Mouse (Mus musculus): Measurements from ENCODE around the gene Defb45. TPM values are rescaled to one million over a fixed set of nuclear protein-coding genes. Genes with fewer than 3 reads are reported as not detected.

The Defb45 gene
- total RNA-seq, 2 experiments from 2014 or later, result not detected

Other genes with a start within 250 kb of the Defb45 start
- gene Nrsn2, start 222.8 kb downstream of the Defb45 start, total RNA-seq (2021), result 10 to 100 TPM; 18.7 to 27.1 TPM
- 100 to 1,000 TPM; 102 to 105 TPM for gene Sox12, start 201.3 kb downstream of the Defb45 start, total RNA-seq (2021)
- 10 to 100 TPM; 12.5 to 13.8 TPM for gene Zcchc3, start 184.4 kb downstream of the Defb45 start, total RNA-seq (2021)
- 1 to 10 TPM; 2.6 to 3.1 TPM for gene 6820408C15Rik, start 183.8 kb downstream of the Defb45 start, total RNA-seq (2021)
- not detected for gene Defb23, start 134.8 kb downstream of the Defb45 start, total RNA-seq (2021)
- not detected for gene Defb20, start 122.3 kb downstream of the Defb45 start, total RNA-seq (2021)
- gene Defb22, start 109.3 kb downstream of the Defb45 start, total RNA-seq (2021), result not detected
- not detected for gene Defb26, start 87.7 kb downstream of the Defb45 start, total RNA-seq (2021)
- not detected for gene Defb28, start 81.1 kb downstream of the Defb45 start, total RNA-seq (2021)
- gene Defb29, start 59.3 kb downstream of the Defb45 start, total RNA-seq (2021), result not detected
- not detected for gene Gm17416, start 30.1 kb downstream of the Defb45 start, total RNA-seq (2021)
- gene Defb21, start 26.7 kb downstream of the Defb45 start, total RNA-seq (2021), result not detected
- not detected for gene Defb19, start 19.1 kb downstream of the Defb45 start, total RNA-seq (2021)
- not detected for gene Defb36, start 4.9 kb upstream of the Defb45 start, total RNA-seq (2021)
- gene Defb25, start 23.7 kb upstream of the Defb45 start, total RNA-seq (2021), result not detected
- under 1 TPM; 0.62 to 0.86 TPM for gene Rem1, start 27.6 kb upstream of the Defb45 start, total RNA-seq (2021)
- gene H13, start 70.1 kb upstream of the Defb45 start, total RNA-seq (2021), result 100 to 1,000 TPM; 149 to 160 TPM
- gene Mcts2, start 87.6 kb upstream of the Defb45 start, total RNA-seq (2021), result 10 to 100 TPM; 30.4 to 32.5 TPM
- 10 to 100 TPM; 25.6 to 27.6 TPM for gene Id1, start 136.9 kb upstream of the Defb45 start, total RNA-seq (2021)
- gene Cox4i2, start 154.8 kb upstream of the Defb45 start, total RNA-seq (2021), result 1 to 10 TPM; 1.7 to 1.9 TPM
- gene Bcl2l1, start 232.3 kb upstream of the Defb45 start, total RNA-seq (2021), result 100 to 1,000 TPM; 113 to 116 TPM
- gene Tpx2, start 248.6 kb upstream of the Defb45 start, total RNA-seq (2021), result 10 to 100 TPM in 1 of 2 experiments, 1 to 10 TPM in 1; 9.8 to 11.0 TPM